Mouse (Mus musculus): ENCODE results near the gene Fbll1. TPM values are rescaled to one million over a fixed set of nuclear protein-coding genes. Genes with fewer than 3 reads are reported as not detected.

Gene Fbll1
- polyA plus RNA-seq, 1 experiment = 74.0 TPM

Other genes starting within 250 kb of the Fbll1 start
- 22.2 and 22.8 TPM in 2 replicates for gene Pank3, start 29.4 kb downstream of the Fbll1 start, polyA plus RNA-seq (2012; rRNA removed)
- 45.9 and 46.0 TPM in 2 replicates for gene Rars, start 35.6 kb upstream of the Fbll1 start, polyA plus RNA-seq (2012; rRNA removed)
- 66.6 and 79.1 TPM in 2 replicates for gene Wwc1, start 181.6 kb upstream of the Fbll1 start, polyA plus RNA-seq (2012; rRNA removed)